Mouse (Mus musculus) liver, embryonic 13.5 days (tissue): Measurements from ENCODE around the gene Sema3c. TPM values are rescaled to one million over a fixed set of nuclear protein-coding genes. Genes with fewer than 3 reads are reported as not detected.
A peak's percentile ranks its signal among the peaks of the same experiment; 100 is the strongest.

Experiments
- ATAC-seq: fragments of 200-750 bp; cut with Nextera tagmentation; 2 replicates; pipeline ENCODE4 v1.8.0; 2017; ENCODE audit warnings: low read depth, mild to moderate bottlenecking, moderate number of reproducible peaks, moderate library complexity
- DNase-seq: peaks from one replicate; pipeline ENCODE4 v3.0.0; 2022
- H3K27ac ChIP-seq: fragments of 300-500 bp; sonication (generic); 2 replicates; pipeline ENCODE4 v1.5.1; 2015; ENCODE audit warnings: moderate library complexity, mild to moderate bottlenecking, inconsistent platforms
- H3K27me3 ChIP-seq: fragments of 300-500 bp; sonication (generic); 2 replicates; pipeline ENCODE4 v1.6.1; 2015; ENCODE audit warnings: mild to moderate bottlenecking, inconsistent platforms
- H3K36me3 ChIP-seq: fragments of 300-500 bp; sonication (generic); 2 replicates; pipeline ENCODE4 v1.6.1; 2015; ENCODE audit warnings: mild to moderate bottlenecking, inconsistent platforms
- H3K4me1 ChIP-seq: fragments of 300-500 bp; sonication (generic); replicated peaks from 2 replicates; pipeline ENCODE4 v1.6.1; 2015; ENCODE audit warnings: inconsistent platforms
- H3K4me2 ChIP-seq: fragments of 300-500 bp; sonication (generic); 2 replicates; pipeline ENCODE4 v1.6.1; 2015; ENCODE audit warnings: inconsistent platforms, mild to moderate bottlenecking, moderate library complexity
- H3K4me3 ChIP-seq: fragments of 300-500 bp; sonication (generic); replicated peaks from 2 replicates; pipeline ENCODE4 v1.5.1; 2015; ENCODE audit warnings: mild to moderate bottlenecking, inconsistent platforms
- H3K9ac ChIP-seq: fragments of 300-500 bp; sonication (generic); 2 replicates; pipeline ENCODE4 v1.6.1; 2015; ENCODE audit warnings: mild to moderate bottlenecking, inconsistent platforms
- H3K9me3 ChIP-seq: fragments of 300-500 bp; sonication (generic); replicated peaks from 2 replicates; pipeline ENCODE4 v1.6.1; 2016; ENCODE audit warnings: inconsistent platforms
- WGBS: fragments of 180-500 bp; shearing (Covaris S2); methylation state at CpG from one replicate; pipeline ENCODE4 v1.1.7; 2015; ENCODE audit not compliant: insufficient replicate concordance; 5-methylcytosine and 5-hydroxymethylcytosine counted together
- polyA plus RNA-seq: library from polyadenylated mRNA; unstranded; fragments of >200 nt; fragmentation: Nextera tagmentation; extraction: Ambion mirVana; gene quantifications from 2 replicates; pipeline ENCODE4 v1.2.1, GENCODE M21; 2015

Gene Sema3c
- polyA plus RNA-seq, 1 experiment from 2014 or later, result 0.50 TPM

DNA sequence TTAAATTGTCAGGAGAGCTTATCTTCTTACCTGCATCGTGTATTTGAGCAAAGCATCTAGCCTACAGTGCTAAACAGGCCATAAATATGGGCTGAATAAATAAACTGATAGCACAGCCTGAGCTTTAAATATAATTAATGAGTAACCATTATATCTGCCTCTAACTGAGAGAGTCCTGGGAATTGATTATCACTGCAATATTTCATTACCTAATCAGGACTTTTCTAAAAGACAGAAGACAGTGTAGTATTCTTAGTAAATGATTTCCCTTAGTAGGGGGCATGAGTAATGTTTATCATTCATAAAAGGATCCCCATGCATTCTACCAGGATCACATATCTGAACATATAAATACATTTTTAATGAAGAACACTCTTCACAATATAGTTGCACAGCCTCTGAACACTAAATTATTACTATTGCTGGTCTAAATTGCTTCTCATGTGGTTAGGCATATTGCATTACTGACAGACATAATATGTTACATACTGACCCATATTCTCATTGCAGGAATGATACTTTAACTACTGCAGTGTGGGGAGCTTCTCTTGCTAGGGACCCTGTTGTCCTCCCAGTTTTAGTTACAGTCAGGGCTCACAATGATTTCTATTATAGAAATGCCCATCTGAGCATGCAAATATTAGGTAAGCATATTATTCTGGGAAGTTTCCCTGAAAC is 74.9 kb downstream of the Sema3c start:
- DNase-seq (no peak), ATAC-seq (no peak)
- no peaks in the 10 kb centered on the region for H3K9me3 ChIP-seq
- WGBS, result 16% methylated on average over 1 of the region's 1 CpGs
- no peak overlapping the region for H3K4me2 ChIP-seq
- H3K27ac ChIP-seq, result no peak overlapping the region
- no peaks in the 10 kb centered on the region for H3K4me1 ChIP-seq
- no peak overlapping the region for H3K4me3 ChIP-seq
- no peaks in the 10 kb centered on the region for H3K36me3 ChIP-seq
- no peaks in the 10 kb centered on the region for H3K27me3 ChIP-seq
- no peak overlapping the region for H3K9ac ChIP-seq

DNA sequence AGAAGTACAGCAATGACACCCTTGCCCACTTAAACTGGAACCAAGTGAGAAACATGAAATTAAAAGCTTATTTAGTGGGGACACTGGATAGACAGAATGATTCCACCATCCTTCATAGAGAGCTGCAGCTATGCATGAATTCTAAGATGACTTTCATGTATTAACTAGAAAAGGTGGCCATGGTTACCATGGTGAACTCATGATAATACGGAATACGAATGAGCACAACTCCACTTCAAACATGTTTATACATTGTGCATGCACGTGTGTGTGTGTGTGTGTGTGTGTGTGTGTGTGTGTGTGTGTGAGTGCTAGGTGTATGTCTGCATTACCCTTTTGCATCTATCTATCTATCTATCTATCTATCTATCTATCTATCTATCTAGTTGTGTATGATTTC is 87.1 kb downstream of the Sema3c start:
- WGBS, result 60% methylated on average over 3 of the region's 3 CpGs
- Histone ChIP-seq H3K4me2 (no peak overlapping the region), H3K36me3 (no peaks in the 10 kb centered on the region), H3K4me1 (no peaks in the 10 kb centered on the region), H3K9me3 (no peaks in the 10 kb centered on the region), H3K9ac (no peak overlapping the region), H3K27me3 (no peaks in the 10 kb centered on the region), H3K27ac (no peak overlapping the region), H3K4me3 (no peak overlapping the region)
- no peak for ATAC-seq
- no peak for DNase-seq

DNA sequence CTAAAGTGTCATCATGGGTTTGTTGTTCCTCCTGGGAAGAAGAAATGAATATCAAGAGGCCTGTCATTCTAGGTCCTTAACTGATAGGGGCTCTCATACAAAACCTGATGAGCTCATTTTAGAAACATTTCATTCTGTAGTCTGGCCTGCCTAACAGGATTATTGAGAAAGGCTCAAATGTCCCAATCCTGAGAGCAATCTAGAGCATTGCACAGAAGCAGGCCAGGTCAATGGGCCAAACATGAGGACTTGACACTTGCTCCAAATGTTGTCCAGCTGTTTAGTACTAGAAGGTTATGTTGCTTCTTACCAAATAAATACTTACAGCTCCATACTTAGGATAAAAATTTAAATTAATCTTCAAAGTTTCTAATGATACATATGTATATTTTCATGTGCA is 97.3 kb downstream of the Sema3c start:
- H3K9ac ChIP-seq, result no peak overlapping the region
- no peak overlapping the region for H3K4me3 ChIP-seq
- no peaks in the 10 kb centered on the region for H3K27me3 ChIP-seq
- H3K27ac ChIP-seq, result no peak overlapping the region
- no peaks in the 10 kb centered on the region for H3K36me3 ChIP-seq
- DNase-seq (no peak), ATAC-seq (no peak)
- no peak overlapping the region for H3K4me2 ChIP-seq
- H3K4me1 ChIP-seq, result no peaks in the 10 kb centered on the region
- no peaks in the 10 kb centered on the region for H3K9me3 ChIP-seq

DNA sequence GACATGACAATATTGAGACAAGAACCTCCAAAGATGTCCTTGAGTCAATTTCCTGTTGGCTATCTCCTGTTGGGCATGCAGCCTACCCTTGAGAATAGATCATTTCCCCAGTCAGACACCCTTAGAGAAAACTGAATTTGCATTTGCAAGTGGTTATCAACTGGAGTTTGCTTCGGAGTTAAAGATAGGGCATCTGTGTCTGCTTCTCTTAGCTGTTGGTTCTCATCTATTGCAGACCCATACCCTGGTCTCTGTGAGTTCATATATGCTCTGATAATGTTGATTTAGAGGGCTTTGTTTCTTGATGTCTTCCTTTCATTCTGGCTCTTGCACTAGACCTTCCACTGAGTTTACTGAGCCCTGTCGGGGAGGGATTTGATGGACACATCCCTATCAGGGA is 106.8 kb downstream of the Sema3c start:
- DNase-seq, result peak; percentile 1
- ATAC-seq, result no peak
- WGBS, result 57% methylated on average over 2 of the region's 2 CpGs

DNA sequence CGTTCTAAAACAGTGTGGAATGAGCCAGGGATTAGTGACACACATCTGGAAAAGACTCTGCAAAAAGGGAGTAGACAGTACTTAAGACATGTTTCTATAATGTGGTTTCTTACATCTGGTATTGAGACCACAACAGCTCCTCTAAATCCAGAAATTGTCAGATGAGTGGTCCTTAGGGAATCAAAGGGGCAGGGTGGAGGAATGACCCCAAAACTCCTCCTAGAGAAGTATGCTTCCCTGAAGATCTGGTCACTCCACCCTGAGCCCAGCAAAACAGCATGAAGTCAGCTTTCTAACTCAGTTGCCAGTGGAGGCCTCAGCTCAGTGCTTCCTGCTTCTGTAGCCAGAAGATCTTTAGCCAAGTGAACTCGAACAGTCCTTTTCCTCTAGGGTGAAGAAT is 115.0 kb downstream of the Sema3c start:
- Histone ChIP-seq H3K27ac (no peak overlapping the region), H3K4me3 (no peak overlapping the region), H3K9me3 (no peaks in the 10 kb centered on the region), H3K27me3 (no peaks in the 10 kb centered on the region), H3K4me2 (no peak overlapping the region), H3K4me1 (no peaks in the 10 kb centered on the region), H3K36me3 (no peaks in the 10 kb centered on the region), H3K9ac (no peak overlapping the region)
- no peak for DNase-seq
- ATAC-seq, result no peak
- WGBS, result 32% methylated on average over 2 of the region's 2 CpGs

More for the DNA sequence above, 106.8 kb downstream of the Sema3c start:
- Histone ChIP-seq H3K4me2 (no peak overlapping the region), H3K36me3 (no peaks in the 10 kb centered on the region), H3K27me3 (no peaks in the 10 kb centered on the region), H3K4me3 (no peak overlapping the region), H3K4me1 (no peaks in the 10 kb centered on the region), H3K9ac (no peak overlapping the region), H3K27ac (no peak overlapping the region), H3K9me3 (no peaks in the 10 kb centered on the region)

DNA sequence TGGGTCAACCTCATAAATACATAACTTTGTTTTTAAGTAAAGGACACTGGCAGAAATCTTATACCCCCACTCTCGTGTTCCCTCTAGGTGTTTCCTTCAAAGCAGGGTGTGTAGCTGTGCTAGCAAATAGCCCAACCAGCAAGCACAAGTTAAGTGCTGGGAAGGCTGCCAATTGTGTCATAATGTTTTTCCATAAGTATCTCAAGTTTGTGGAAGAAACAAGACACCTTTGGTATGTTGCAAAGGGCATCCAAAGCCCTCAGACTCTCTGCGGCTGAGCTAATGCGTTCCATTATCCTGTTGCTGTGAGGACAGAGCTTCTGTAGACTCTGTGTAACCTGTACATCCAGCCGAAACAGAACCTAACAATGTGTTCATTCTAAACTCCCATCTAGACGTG is 115.5 kb downstream of the Sema3c start:
- no peak overlapping the region for H3K4me2 ChIP-seq
- no peaks in the 10 kb centered on the region for H3K9me3 ChIP-seq
- DNase-seq (no peak), ATAC-seq (no peak)
- H3K36me3 ChIP-seq, result no peaks in the 10 kb centered on the region
- H3K27ac ChIP-seq, result no peak overlapping the region
- H3K9ac ChIP-seq, result no peak overlapping the region
- H3K4me3 ChIP-seq, result no peak overlapping the region
- WGBS, result 53% methylated on average over 5 of the region's 5 CpGs
- H3K4me1 ChIP-seq, result no peaks in the 10 kb centered on the region
- no peaks in the 10 kb centered on the region for H3K27me3 ChIP-seq

DNA sequence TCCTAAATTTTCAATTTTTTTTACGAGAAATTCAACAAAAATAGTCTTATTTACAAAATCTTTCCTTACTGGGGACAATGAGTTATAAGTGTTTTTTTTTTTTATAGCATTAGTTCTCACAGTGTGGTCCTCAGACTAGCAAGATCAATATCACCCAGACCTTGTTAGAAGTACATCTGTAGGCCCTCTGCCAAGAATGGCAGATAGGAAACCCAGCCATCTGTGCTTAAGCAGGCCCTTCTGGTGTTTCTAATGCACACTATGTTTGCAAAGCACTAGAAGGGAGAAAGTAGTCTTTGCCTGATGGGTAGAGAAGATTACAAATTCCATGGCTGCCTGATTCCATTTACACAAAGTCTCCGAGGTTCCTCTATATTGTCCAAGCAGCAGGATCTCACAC is 121.3 kb downstream of the Sema3c start:
- H3K9ac ChIP-seq, result no peak overlapping the region
- no peak overlapping the region for H3K27ac ChIP-seq
- no peaks in the 10 kb centered on the region for H3K9me3 ChIP-seq
- no peak overlapping the region for H3K4me2 ChIP-seq
- ATAC-seq, result no peak
- H3K4me3 ChIP-seq, result no peak overlapping the region
- DNase-seq, result no peak
- H3K27me3 ChIP-seq, result no peaks in the 10 kb centered on the region
- no peaks in the 10 kb centered on the region for H3K4me1 ChIP-seq
- no peaks in the 10 kb centered on the region for H3K36me3 ChIP-seq
- WGBS, result 44% methylated on average over 2 of the region's 2 CpGs

DNA sequence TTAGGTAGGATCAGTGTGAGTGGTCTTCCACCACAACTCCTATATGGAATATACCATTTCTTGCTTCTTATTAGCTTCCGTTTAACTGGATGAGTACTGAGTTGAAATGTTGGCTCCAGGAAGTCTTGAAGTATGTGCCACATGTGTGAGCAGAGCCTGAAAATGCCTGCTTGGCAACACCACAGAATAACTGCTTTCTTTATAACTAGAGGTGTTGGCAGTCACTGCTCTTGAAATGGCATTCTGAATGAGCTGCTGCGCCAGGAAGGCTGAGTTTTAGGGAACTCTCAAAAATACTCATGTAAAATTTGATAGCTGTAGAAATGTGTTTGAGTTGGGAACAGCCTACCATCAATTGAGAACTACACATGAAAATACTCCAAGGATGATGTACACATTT is 124.8 kb downstream of the Sema3c start:
- WGBS, result 67% methylated on average over 2 of the region's 2 CpGs
- H3K9me3 ChIP-seq, result no peaks in the 10 kb centered on the region
- no peak overlapping the region for H3K9ac ChIP-seq
- no peak overlapping the region for H3K4me2 ChIP-seq
- no peaks in the 10 kb centered on the region for H3K27me3 ChIP-seq
- ATAC-seq (no peak), DNase-seq (no peak)
- no peaks in the 10 kb centered on the region for H3K36me3 ChIP-seq
- no peak overlapping the region for H3K4me3 ChIP-seq
- no peaks in the 10 kb centered on the region for H3K4me1 ChIP-seq
- H3K27ac ChIP-seq, result no peak overlapping the region

DNA sequence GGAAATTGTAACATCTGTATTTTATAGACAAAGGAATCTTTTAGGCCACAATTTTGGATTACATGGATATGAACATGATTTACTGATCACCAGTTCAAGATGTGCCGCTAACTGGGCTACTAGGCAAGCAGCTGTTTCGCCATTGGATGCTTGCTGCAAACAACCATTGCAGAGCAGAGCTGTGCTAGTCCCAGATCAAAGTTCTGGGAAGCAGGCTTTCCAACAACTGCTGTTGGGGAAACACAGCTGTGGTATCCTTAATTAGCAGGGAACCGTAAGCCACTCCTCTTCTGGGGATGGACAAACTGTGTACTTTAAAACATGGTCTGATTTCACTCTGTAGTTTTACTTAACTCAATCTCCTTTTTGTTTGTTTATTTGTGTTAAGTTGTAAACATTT is 130.1 kb downstream of the Sema3c start:
- H3K27me3 ChIP-seq, result no peaks in the 10 kb centered on the region
- H3K36me3 ChIP-seq, result no peaks in the 10 kb centered on the region
- ATAC-seq, result no peak
- H3K9ac ChIP-seq, result no peak overlapping the region
- no peaks in the 10 kb centered on the region for H3K9me3 ChIP-seq
- H3K4me1 ChIP-seq, result no peaks in the 10 kb centered on the region
- H3K27ac ChIP-seq, result no peak overlapping the region
- DNase-seq, result no peak
- no peak overlapping the region for H3K4me3 ChIP-seq
- no peak overlapping the region for H3K4me2 ChIP-seq
- 57% methylated on average over 3 of the region's 3 CpGs for WGBS

DNA sequence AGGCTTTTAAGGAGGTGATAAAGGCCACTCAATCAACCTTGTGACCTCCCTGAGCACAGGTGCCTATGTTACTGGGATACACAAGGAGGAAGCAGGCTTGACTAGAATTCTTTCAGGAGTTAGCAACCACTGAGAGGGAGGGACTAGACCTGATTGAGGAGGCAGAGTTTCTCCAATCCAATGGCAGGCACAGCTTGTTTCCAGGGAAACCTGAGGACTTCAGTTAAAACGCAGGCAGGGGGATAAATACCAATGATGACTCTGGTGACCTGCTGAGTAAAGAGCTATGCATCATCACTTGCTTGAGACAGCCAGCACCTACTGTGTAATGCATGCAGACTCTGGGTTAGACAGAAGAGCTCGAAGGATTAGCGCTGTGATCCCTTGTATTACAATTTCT is 133.0 kb downstream of the Sema3c start:
- Histone ChIP-seq H3K27me3 (no peaks in the 10 kb centered on the region), H3K4me2 (no peak overlapping the region), H3K9me3 (no peaks in the 10 kb centered on the region), H3K9ac (no peak overlapping the region), H3K27ac (no peak overlapping the region), H3K4me3 (no peak overlapping the region), H3K4me1 (no peaks in the 10 kb centered on the region), H3K36me3 (no peaks in the 10 kb centered on the region)
- 45% methylated on average over 3 of the region's 3 CpGs for WGBS
- DNase-seq (no peak), ATAC-seq (no peak)

DNA sequence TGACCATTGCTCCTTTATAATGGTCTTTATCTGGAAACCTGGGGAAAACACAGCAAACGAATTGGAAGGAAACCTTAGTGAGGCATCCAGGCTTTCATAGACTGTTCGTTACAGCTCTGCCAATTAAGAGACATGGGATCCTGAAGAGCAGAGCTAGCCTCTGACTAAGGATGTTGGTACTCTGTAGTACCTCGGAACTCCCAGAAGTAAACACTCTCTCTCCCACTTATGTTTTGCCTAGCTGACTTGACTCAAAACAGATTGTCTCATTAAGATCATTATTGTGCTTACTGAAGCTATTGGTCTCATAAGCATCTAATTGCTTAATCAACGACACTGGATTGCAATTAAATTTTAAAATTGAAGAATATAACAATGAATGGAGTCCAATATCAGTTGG is 138.3 kb downstream of the Sema3c start:
- Histone ChIP-seq H3K4me1 (no peaks in the 10 kb centered on the region), H3K27ac (no peak overlapping the region), H3K9me3 (no peaks in the 10 kb centered on the region), H3K9ac (no peak overlapping the region), H3K36me3 (no peaks in the 10 kb centered on the region), H3K27me3 (no peaks in the 10 kb centered on the region), H3K4me3 (no peak overlapping the region), H3K4me2 (no peak overlapping the region)
- no peak for ATAC-seq
- DNase-seq, result no peak
- 59% methylated on average over 4 of the region's 4 CpGs for WGBS

DNA sequence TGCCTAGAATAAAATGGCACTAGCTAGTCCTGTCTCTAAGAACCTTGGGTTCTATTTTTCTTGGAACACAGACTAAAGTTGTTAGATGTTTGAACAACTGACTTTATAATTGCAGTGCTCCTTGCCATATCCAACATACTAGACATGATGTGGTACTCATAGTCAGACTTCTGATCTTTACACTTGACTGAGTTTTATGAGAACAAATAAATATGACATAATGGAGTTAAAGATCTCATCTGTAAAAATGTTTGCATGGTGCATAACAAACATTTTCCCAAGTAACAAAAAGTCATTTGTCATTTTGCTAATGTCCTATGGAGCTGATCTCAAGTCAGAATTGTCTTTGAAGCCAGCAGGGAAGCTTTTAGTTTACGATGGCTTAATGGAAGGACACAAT is 141.1 kb downstream of the Sema3c start:
- H3K4me3 ChIP-seq, result no peak overlapping the region
- no peaks in the 10 kb centered on the region for H3K4me1 ChIP-seq
- WGBS, result 69% methylated on average over 1 of the region's 1 CpGs

More for the DNA sequence above, 141.1 kb downstream of the Sema3c start:
- no peak for DNase-seq
- Histone ChIP-seq H3K27ac (no peak overlapping the region), H3K4me2 (no peak overlapping the region), H3K27me3 (no peaks in the 10 kb centered on the region), H3K36me3 (no peaks in the 10 kb centered on the region), H3K9me3 (no peaks in the 10 kb centered on the region), H3K9ac (no peak overlapping the region)
- no peak for ATAC-seq
